Mouse (Mus musculus) layer of hippocampus, adult 11-12 months (tissue): Measurements from ENCODE around the gene Scd2.
"Not testable (repeated sequence)": the region's sequence is repeated elsewhere in the genome, so short reads cannot be mapped to it uniquely, and the experiment has no call there.

Experiments
- DNase-seq: peaks from one replicate; pipeline ENCODE4 v3.0.0; 2022; ENCODE audit warnings: low spot score

Scd2 gene

DNA sequence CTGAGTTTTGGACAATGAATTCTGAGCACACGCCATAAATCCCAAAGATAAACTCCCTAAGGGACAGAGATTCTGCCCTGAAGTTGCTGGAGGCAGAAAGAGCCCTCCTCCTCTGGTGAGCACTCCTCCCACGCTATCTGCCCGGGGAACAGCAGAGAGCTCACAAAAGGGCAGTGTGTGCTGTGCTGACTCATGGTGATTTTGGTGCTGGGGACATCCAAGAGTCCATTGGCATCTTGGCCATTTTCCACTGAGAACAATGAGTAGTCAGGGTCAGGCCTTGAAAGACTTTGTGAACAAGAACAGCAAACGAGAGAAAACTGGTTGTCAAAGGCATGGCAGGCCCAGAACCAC lies 18.5 kb downstream of the Scd2 start:
- DNase-seq: peak; percentile 77

DNA sequence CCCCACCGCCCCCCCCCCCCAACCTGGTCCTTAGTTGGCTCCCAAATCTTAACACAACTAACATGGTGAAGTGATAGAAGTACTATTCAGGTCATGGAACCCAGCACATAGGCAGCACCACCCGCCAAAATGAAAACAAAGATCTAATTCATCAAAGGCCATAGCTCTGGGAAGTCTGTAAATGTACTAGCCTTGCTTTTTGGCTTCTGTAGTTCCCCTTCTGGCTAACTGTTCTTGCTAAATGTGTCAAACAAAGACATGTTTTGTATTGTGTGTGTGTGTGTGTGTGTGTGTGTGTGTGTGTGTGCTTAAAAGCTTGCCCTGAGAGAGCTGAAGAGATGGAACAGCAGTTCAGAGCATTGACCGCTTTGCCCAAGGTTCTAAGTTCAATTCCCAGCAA lies 19.6 kb downstream of the Scd2 start:
- DNase-seq: no peak

- DNase-seq: peak; percentile 86
Observed at GRCm38 (mm10) chr19:44314327-44314759, 20.9 kb downstream of the Scd2 start.

- no peak for DNase-seq
Observed at GRCm38 (mm10) chr19:44314871-44315414, 21.5 kb downstream of the Scd2 start.

DNA sequence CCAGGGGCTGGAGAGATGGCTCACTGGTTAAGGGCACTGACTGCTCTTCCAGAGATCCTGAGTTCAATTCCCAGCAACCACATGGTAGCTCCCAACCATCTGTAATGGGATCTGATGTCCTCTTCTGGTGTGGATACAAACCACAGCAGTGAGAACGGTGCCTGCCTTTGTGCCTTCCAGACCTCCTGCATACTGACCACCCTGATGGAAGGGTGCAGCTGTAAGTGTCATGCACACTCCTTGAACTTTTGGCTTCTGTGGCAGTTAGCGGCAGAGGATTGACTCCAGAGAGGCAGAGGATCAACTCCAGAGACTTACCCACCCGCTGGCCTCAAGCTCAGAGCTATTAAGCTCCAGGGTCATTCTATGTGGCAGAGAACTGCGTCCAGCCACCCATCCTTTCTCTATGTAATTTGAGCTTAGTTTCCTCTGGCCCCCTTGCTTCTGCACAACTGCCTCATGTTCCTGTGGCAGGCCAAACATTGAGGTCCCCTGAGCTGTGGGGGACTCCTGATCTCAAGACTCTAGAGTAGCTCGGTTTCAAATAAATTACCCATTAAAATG lies 23.4 kb downstream of the Scd2 start:
- no peak for DNase-seq

GRCm38 (mm10) chr19:44317391-44317790 lies 23.9 kb downstream of the Scd2 start:
- no peak for DNase-seq

DNA sequence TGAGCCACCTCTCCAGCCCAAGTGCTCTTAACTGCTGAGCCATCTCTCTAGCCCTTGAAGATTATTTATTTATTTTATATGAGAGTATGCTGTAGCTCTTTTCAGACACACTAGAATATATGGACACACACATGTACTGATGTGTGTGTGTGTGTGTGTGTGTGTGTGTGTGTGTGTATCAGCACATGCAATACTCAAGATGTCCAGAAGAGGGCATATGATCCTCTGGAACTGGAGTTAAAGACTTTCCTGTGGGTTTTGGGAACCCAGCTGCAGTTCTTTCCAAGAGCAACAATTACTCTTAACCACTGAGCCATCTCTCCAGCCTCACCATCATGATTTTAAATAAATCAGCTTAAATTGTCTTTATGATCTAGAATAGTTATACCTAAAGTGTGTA lies 25.1 kb downstream of the Scd2 start:
- no peak for DNase-seq

DNA sequence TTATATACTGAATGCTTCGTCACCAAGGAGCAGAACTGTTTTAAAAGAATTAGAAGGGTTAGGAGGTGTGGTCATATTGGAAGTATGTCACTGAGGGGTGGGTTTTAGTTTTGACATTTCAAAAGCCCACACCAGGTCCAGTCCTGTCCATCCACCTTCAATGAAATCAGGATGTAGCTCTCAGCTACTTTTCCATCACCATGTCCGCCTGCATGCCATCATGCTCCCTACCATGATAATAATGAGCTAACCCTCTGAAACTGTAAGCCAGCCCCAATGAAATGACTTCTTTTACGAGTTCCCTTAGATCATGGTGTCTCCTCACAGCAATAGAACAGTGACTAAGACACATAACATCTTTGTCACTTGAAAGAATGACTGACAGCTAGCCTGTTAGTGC lies 26.8 kb downstream of the Scd2 start:
- DNase-seq: no peak

DNA sequence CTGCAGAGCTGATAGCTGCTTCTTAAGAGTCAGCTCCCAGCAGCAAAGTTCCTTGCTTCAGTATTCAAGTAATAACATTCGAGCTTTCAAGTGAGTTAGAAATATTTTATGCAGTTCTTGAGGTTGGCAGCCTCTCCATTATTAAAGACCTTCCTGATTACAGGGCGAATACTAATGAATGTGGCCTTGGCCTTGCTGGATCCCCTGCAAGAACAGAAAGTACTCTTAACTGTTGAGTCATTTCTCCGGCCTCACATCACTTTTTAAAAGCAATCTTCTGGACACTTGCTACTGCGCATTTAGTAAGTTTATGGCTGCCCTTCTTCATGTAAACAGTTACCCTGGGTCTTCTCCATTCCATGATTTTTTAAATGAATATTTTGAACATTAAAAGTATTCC lies 27.7 kb downstream of the Scd2 start:
- DNase-seq: no peak

- no peak for DNase-seq
Observed at GRCm38 (mm10) chr19:44321631-44322030, 28.2 kb downstream of the Scd2 start.

GRCm38 (mm10) chr19:44329566-44329965 lies 36.1 kb downstream of the Scd2 start:
- DNase-seq: no peak

- DNase-seq: not testable (repeated sequence)
Observed at GRCm38 (mm10) chr19:44331128-44331527, 37.7 kb downstream of the Scd2 start.

DNA sequence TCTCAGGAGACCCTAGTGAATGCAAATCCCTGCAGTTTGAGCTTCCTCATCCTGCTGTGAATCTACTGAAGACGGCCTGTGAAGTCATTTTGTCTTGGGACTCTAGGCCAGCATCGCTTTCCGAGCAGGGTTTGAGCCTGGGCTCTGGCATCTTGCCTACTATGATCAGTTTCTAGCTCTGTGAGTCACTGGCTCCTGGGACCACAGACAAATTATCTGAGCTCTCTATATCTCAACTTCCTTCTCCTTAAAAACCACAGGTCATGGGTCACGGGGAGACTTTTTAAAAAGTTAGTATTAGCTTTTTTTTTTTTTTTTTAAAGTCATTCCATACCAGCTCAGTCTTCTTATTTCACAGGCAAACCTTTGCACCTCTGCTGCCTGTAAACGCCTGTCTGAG lies 38.4 kb downstream of the Scd2 start:
- no peak for DNase-seq

DNA sequence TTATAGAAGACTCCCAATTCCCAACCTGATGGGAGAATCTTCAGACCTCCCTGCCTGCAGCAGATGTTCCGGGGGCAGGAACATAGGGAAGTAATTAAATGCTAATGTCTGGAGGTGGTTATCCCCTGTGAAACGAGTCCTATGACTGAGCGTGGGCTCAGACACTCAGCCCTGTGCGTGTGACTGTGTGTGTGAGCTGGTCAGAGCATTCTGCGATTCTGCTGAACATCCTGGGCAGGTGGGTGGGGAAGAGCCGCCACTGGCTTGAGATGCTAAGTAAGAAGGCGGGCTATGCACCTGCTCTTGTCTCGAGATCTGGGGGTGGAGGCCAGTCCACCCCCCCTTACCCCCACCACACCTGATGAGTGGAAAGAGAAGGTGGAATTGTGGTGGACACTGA lies 38.9 kb downstream of the Scd2 start:
- peak; percentile 49 for DNase-seq

GRCm38 (mm10) chr19:44332833-44333623 lies 39.6 kb downstream of the Scd2 start, which contains the start of gene Scd4:
Scd4 (plus strand) TSS chr19:44333092.
- peak; percentile 53 for DNase-seq

GRCm38 (mm10) chr19:44333991-44334390 lies 40.5 kb downstream of the Scd2 start:
- DNase-seq: no peak

- no peak for DNase-seq
Observed at GRCm38 (mm10) chr19:44335876-44336662, 42.6 kb downstream of the Scd2 start.

DNA sequence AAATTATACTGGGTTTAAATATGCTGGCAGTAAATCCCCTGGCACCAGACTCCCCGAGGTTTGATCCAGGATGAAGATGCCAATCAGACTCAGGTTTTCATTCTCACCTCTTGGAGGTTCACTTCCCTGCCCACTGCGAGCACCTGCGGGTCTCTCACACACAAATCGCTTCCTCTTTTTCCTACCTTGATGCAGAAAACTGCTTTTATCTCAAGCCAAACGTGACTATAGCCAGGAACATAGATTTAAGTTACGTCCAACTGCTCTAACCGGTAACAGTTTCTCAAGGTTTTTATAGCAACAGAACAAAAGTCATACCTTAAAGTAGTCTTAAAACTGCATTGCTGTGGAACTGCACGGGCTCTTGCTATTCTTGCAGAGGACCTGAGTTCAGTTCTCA lies 56.2 kb downstream of the Scd2 start:
- no peak for DNase-seq

- DNase-seq: no peak
Observed at GRCm38 (mm10) chr19:44351756-44352155, 58.3 kb downstream of the Scd2 start.
